Mouse (Mus musculus): Measurements from ENCODE around the gene Trim32. TPM values are rescaled to one million over a fixed set of nuclear protein-coding genes. Genes with fewer than 3 reads are reported as not detected.

Gene Trim32
- total RNA-seq (2014; rRNA removed) (187 and 189 TPM in 2 replicates), polyA plus RNA-seq (2015; fragmentation: Nextera tagmentation; extraction: Ambion mirVana) (110 and 128 TPM in 2 replicates)

DNA sequence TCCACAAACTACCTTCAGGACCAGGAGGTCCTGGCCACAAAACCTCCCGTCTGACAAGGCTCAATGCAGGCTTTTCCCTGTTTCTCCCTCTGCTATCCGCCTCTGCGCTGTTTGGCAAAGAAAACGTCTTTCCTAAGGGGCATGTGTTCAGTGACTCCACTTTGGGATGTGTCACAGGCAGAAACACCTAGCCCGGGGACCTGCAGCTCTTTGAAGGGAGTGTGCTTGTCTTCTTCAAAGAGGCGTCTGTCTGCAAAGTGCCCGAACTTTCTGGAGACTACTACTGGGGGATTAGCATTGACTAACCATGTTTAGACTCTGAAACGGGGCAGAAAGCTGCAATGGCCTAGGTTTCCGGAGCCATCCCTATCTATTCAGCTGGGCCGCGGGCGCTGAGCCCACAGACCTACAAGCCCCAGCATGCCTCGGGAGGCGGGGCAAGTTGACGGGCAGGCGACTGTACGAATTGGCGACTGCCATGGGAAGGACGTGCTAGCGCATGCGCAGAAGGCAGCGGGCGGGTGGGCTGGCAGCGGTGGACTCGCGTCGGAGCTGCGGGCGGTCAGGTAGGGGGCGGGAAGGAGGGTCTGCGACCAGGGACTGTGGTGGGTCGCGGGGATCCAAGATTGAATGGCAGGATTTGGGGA lies at the start of gene Trim32:
TSS of gene Trim32 (plus strand) at position 483 of the 647 bp plus-strand sequence.
- Histone ChIP-seq H3K4me2 (ENCODE audit: low read depth, low read length) (peak within 1 kb of the TSS; percentile 72), H3K4me1 (ENCODE audit: insufficient read depth, low read length) (peaks cover 3% of the 10 kb centered on the region), H3K9me3 (ENCODE audit: low read length) (no peaks in the 10 kb centered on the region), H3K4me3 (ENCODE audit: low read length) (peak within 1 kb of the TSS; percentile 74), H3K9ac (replicated peaks; ENCODE audit: low read length) (peak within 1 kb of the TSS; percentile 81), H3K36me3 (ENCODE audit: insufficient read depth, low read length) (no peaks in the 10 kb centered on the region), H3K27me3 (ENCODE audit: insufficient read depth, low read length) (no peaks in the 10 kb centered on the region), H3K27ac (peak within 1 kb of the TSS; percentile 87)
- 2% methylated on average over 33 of the region's 33 CpGs for WGBS
- peak; percentile 96 for ATAC-seq
- TF ChIP-seq CTCF (IDR thresholded peaks at IDR 0.05; ENCODE audit: low read depth) = no peak; the same call in 1 of the 2 replicates
- peak; percentile 98 for DNase-seq (ENCODE audit: low spot score)

DNA sequence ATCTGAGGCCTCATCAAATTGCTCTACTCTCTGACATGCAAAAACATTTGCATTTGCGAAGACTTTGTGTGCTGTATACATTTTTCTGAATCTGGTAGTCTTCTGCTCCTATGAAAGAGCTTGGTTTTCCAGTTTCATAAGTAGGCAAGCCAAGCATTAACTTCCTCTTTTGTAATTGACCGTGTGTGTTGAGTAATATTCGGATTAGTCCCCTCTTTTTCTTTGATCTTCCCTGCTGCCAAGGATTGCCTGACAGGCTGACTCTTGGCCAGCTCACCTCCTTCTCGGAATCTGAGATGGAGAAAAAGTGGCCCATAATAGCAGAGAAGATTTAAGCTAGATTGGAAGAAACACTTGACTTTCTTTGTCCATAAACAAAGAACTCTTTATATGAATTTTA lies 39.3 kb upstream of the Trim32 start:
- H3K27me3 ChIP-seq (ENCODE audit: insufficient read depth, low read length) = no peaks in the 10 kb centered on the region
- H3K9me3 ChIP-seq (ENCODE audit: low read length) = no peaks in the 10 kb centered on the region
- H3K36me3 ChIP-seq (ENCODE audit: insufficient read depth, low read length) = no peaks in the 10 kb centered on the region
- H3K4me2 ChIP-seq (ENCODE audit: low read depth, low read length) = no peak overlapping the region
- H3K4me3 ChIP-seq (ENCODE audit: low read length) = no peak overlapping the region
- WGBS = 61% methylated on average over 4 of the region's 4 CpGs
- no peak for TF ChIP-seq CTCF (IDR thresholded peaks at IDR 0.05; ENCODE audit: low read depth)
- no peak for DNase-seq (ENCODE audit: low spot score)
- H3K27ac ChIP-seq = no peak overlapping the region
- H3K9ac ChIP-seq (replicated peaks; ENCODE audit: low read length) = no peak overlapping the region
- H3K4me1 ChIP-seq (ENCODE audit: insufficient read depth, low read length) = no peaks in the 10 kb centered on the region
- ATAC-seq = no peak

DNA sequence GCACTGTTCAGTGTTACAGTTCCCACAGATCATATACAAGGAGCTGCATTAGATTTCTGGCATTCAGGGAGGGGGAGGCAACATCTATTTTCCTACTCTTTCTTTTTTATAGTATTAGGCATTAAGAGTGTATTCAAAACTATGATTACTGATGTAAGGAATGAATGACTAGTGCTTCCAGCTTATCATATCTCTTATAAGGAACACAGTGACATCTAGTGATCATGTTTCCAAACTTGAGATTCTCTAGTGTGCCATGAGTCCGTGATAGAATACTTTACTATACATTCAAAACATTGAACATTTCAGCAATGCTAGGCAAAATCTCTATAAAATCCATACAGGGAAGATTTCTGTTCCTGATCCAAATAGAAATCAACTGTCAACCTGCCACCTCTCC lies 24.5 kb upstream of the Trim32 start:
- DNase-seq (ENCODE audit: low spot score) (peak; percentile 52), ATAC-seq (no peak)
- H3K4me1 ChIP-seq (ENCODE audit: insufficient read depth, low read length) = no peaks in the 10 kb centered on the region
- 65% methylated on average over 1 of the region's 1 CpGs for WGBS
- no peak overlapping the region for H3K27ac ChIP-seq
- H3K27me3 ChIP-seq (ENCODE audit: insufficient read depth, low read length) = no peaks in the 10 kb centered on the region
- no peaks in the 10 kb centered on the region for H3K9me3 ChIP-seq (ENCODE audit: low read length)
- no peaks in the 10 kb centered on the region for H3K36me3 ChIP-seq (ENCODE audit: insufficient read depth, low read length)
- no peak overlapping the region for H3K4me3 ChIP-seq (ENCODE audit: low read length)
- no peak overlapping the region for H3K9ac ChIP-seq (replicated peaks; ENCODE audit: low read length)
- TF ChIP-seq CTCF (IDR thresholded peaks at IDR 0.05; ENCODE audit: low read depth) = peak; percentile 43
- no peak overlapping the region for H3K4me2 ChIP-seq (ENCODE audit: low read depth, low read length)

DNA sequence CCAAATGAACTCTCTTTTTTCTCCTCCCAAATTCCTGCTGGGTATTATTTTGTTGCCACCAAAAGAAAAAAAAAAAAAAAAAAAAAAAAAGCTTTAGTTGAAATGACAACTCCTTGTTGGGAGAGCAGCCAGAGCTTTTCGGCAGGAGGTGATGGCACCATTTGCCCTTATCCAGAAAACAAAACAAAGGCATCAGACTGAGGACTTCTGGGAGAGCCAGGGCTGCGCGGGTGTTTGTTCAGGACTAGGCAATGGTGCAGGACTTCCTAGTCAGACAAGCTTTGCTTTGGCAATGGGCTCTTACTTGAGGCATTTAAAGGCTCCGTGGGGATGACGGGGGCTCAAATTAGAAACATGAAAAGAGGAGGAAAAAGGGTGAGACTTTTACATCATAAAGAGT lies 17.8 kb upstream of the Trim32 start:
- ATAC-seq (no peak), DNase-seq (ENCODE audit: low spot score) (peak; percentile 46)
- no peaks in the 10 kb centered on the region for H3K9me3 ChIP-seq (ENCODE audit: low read length)
- no peak overlapping the region for H3K27ac ChIP-seq
- H3K36me3 ChIP-seq (ENCODE audit: insufficient read depth, low read length) = no peaks in the 10 kb centered on the region
- H3K9ac ChIP-seq (replicated peaks; ENCODE audit: low read length) = no peak overlapping the region
- WGBS = 33% methylated on average over 5 of the region's 5 CpGs
- H3K4me1 ChIP-seq (ENCODE audit: insufficient read depth, low read length) = no peaks in the 10 kb centered on the region
- H3K4me3 ChIP-seq (ENCODE audit: low read length) = no peak overlapping the region
- no peak overlapping the region for H3K4me2 ChIP-seq (ENCODE audit: low read depth, low read length)
- TF ChIP-seq CTCF (IDR thresholded peaks at IDR 0.05; ENCODE audit: low read depth) = no peak
- H3K27me3 ChIP-seq (ENCODE audit: insufficient read depth, low read length) = no peaks in the 10 kb centered on the region

DNA sequence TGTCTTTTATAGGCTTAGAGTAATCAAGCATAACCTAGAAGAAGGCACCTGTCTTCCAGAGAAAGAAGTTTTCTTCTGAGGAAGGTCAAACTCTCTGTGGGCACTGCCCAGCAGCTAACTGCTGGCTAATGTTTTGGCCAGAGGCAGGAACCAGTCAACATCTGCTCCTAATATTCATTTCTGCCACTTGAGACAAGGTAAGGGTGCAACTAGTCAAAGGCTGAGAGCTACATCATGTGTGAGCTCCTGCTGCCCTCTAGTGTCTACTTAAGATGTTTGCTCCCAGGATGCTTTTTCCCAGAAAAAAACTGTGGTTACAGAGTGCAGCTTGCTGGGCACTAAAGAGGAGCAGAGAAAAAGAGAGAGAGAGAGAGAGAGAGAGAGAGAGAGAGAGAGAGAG lies 15.0 kb upstream of the Trim32 start:
- Histone ChIP-seq H3K9me3 (ENCODE audit: low read length) (no peaks in the 10 kb centered on the region), H3K4me1 (ENCODE audit: insufficient read depth, low read length) (no peaks in the 10 kb centered on the region), H3K4me2 (ENCODE audit: low read depth, low read length) (no peak overlapping the region), H3K4me3 (ENCODE audit: low read length) (no peak overlapping the region), H3K27me3 (ENCODE audit: insufficient read depth, low read length) (no peaks in the 10 kb centered on the region), H3K9ac (replicated peaks; ENCODE audit: low read length) (no peak overlapping the region), H3K36me3 (ENCODE audit: insufficient read depth, low read length) (no peaks in the 10 kb centered on the region), H3K27ac (no peak overlapping the region)
- DNase-seq (ENCODE audit: low spot score) = peak; percentile 85
- peak; percentile 80 for TF ChIP-seq CTCF (IDR thresholded peaks at IDR 0.05; ENCODE audit: low read depth)
- peak; percentile 78 for ATAC-seq

DNA sequence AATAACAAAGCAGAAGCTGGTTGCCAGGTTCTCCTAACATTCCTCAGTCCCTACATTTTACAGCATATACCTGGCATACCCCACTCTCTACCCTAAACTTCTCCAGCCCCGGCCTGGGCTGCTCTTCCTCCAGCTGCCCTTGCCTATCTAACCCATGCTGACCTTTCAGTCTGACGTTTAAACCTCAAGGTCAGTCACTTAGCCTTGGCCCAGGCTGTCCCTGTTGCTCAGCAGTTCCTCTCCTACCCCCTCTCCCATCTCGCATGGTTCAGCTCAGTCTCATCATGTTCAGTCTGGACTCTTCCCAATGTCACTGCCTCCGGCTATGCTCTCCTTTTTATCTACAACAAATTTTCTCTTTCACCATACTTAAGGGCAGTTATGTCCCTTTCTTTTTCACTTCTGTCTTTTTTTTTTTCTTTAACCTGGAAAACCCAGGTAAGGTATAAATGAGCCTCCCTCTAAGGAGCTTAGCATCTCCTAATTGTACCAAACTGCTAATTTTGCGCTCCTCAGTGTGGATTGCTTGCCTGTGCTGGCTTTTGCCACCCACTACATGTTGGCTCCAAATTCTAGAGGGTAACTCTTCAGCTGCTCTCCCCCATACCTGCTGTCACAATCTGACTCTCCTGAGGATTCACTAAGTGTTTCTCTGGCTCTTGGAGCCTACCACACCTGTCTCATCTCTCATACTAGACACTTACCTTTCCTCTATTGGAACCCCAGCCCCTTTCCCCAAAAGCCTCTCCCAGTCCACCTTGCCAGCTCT lies 10.0 kb upstream of the Trim32 start:
- ATAC-seq = no peak
- Histone ChIP-seq H3K9me3 (ENCODE audit: low read length) (no peaks in the 10 kb centered on the region), H3K4me1 (ENCODE audit: insufficient read depth, low read length) (no peaks in the 10 kb centered on the region), H3K9ac (replicated peaks; ENCODE audit: low read length) (no peak overlapping the region), H3K36me3 (ENCODE audit: insufficient read depth, low read length) (no peaks in the 10 kb centered on the region), H3K4me3 (ENCODE audit: low read length) (no peak overlapping the region), H3K4me2 (ENCODE audit: low read depth, low read length) (no peak overlapping the region), H3K27ac (no peak overlapping the region), H3K27me3 (ENCODE audit: insufficient read depth, low read length) (no peaks in the 10 kb centered on the region)
- no peak for TF ChIP-seq CTCF (IDR thresholded peaks at IDR 0.05; ENCODE audit: low read depth)
- WGBS = 78% methylated on average over 5 of the region's 5 CpGs
- no peak for DNase-seq (ENCODE audit: low spot score)
